13 mouse cellular contexts compared by ENCODE assay signal in genomic region chr2:78859266-78860087, GRCm38 (mm10). TPM values are rescaled to one million over a fixed set of nuclear protein-coding genes. Genes with fewer than 3 reads are reported as not detected.
DNase-seq lines count a peak whose midpoint lies in the region; ATAC-seq and TF ChIP-seq lines count a peak whose summit lies in the region.
"Had no signal": no experiment of that assay in that cellular context is flagged by ENCODE, and none has a peak within 500 bp of the region (broad histone marks: within the 10 kb centered on the region; RNA-seq: fewer than 3 reads in every experiment).

No protein-coding gene starts in this region.

- no peaks in the 10 kb centered on the region for H3K36me3 ChIP-seq in heart, embryonic 12.5 days
- no peaks in the 10 kb centered on the region for H3K36me3 ChIP-seq in liver, embryonic 11.5 days (ENCODE audit: control insufficient read depth, insufficient read depth, low read length)
- H3K36me3 ChIP-seq in forebrain, postnatal 0 days (ENCODE audit: insufficient read depth), result no peaks in the 10 kb centered on the region
- H3K36me3 ChIP-seq in intestine, embryonic 16.5 days (ENCODE audit: control insufficient read depth, insufficient read depth, low read length), result no peaks in the 10 kb centered on the region
- H3K36me3 ChIP-seq: embryonic facial prominence, embryonic 10.5 days had no signal

- no peaks in the 10 kb centered on the region for H3K9me3 ChIP-seq in heart, embryonic 12.5 days (replicated peaks)
- H3K9me3 ChIP-seq in liver, embryonic 11.5 days (ENCODE audit: control insufficient read depth, low read length), result no peaks in the 10 kb centered on the region
- no peaks in the 10 kb centered on the region for H3K9me3 ChIP-seq in forebrain, postnatal 0 days (ENCODE audit: low read length)
- no peaks in the 10 kb centered on the region for H3K9me3 ChIP-seq in intestine, embryonic 16.5 days (ENCODE audit: control insufficient read depth, low read length)
- H3K9me3 ChIP-seq: embryonic facial prominence, embryonic 10.5 days had no signal

- H3K4me2 ChIP-seq in heart, embryonic 12.5 days, result no peak overlapping the region
- H3K4me2 ChIP-seq in liver, embryonic 11.5 days, result peak overlapping the region; percentile 18
- no peak overlapping the region for H3K4me2 ChIP-seq in forebrain, postnatal 0 days (ENCODE audit: low read depth)
- no peak overlapping the region for H3K4me2 ChIP-seq in intestine, embryonic 16.5 days (ENCODE audit: low read depth, low read length)

- no peak overlapping the region for H3K9ac ChIP-seq in heart, embryonic 12.5 days
- peak overlapping the region; percentile 10; the same call in 1 of the 2 replicates for H3K9ac ChIP-seq in liver, embryonic 11.5 days (ENCODE audit: low read depth, low read length)
- H3K9ac ChIP-seq in forebrain, postnatal 0 days, result no peak overlapping the region
- H3K9ac ChIP-seq in intestine, embryonic 16.5 days (ENCODE audit: low read depth, low read length), result no peak overlapping the region

- peaks cover 5% of the 10 kb centered on the region; the same call in 1 of the 2 replicates for H3K4me1 ChIP-seq in heart, embryonic 12.5 days (replicated peaks)
- peaks cover 5% of the 10 kb centered on the region; the same call in 1 of the 2 replicates for H3K4me1 ChIP-seq in liver, embryonic 11.5 days (replicated peaks; ENCODE audit: control insufficient read depth, insufficient read depth, low read length)
- no peaks in the 10 kb centered on the region for H3K4me1 ChIP-seq in forebrain, postnatal 0 days (ENCODE audit: insufficient read depth)
- H3K4me1 ChIP-seq in intestine, embryonic 16.5 days (ENCODE audit: control insufficient read depth, insufficient read depth, low read length), result no peaks in the 10 kb centered on the region

- no peak for TF ChIP-seq CTCF in forebrain, postnatal 0 days (IDR thresholded peaks at IDR 0.05; ENCODE audit: low read depth)

- no peak overlapping the region for H3K4me3 ChIP-seq in heart, embryonic 12.5 days
- H3K4me3 ChIP-seq in liver, embryonic 11.5 days (ENCODE audit: low read depth, low read length), result no peak overlapping the region
- H3K4me3 ChIP-seq in forebrain, postnatal 0 days (ENCODE audit: low read depth, low read length), result no peak overlapping the region
- H3K4me3 ChIP-seq in intestine, embryonic 16.5 days (ENCODE audit: low read length), result no peak overlapping the region
- H3K4me3 ChIP-seq: embryonic facial prominence, embryonic 10.5 days had no signal

- no peak for ATAC-seq in heart, embryonic 12.5 days (ENCODE audit: insufficient number of reproducible peaks, low FRiP score)
- ATAC-seq in liver, embryonic 11.5 days (replicated peaks; ENCODE audit: low FRiP score), result peak; percentile 93
- peak; percentile 79 for ATAC-seq in megakaryocyte progenitor cell, adult 5-6 weeks (replicated peaks; ENCODE audit: poor library complexity)
- no peak for ATAC-seq in forebrain, postnatal 0 days
- no peak for ATAC-seq in intestine, embryonic 16.5 days
- ATAC-seq: lung, postnatal 0 days had no signal

- peak; percentile 52 for DNase-seq in heart, adult 11 months
- DNase-seq in c-Kit-positive CD71-positive TER-119-positive erythroid progenitor cells, embryonic 14.5 days (ENCODE audit: low spot score), result peak; percentile 71
- DNase-seq in liver, embryonic 11.5 days (ENCODE audit: low spot score), result no peak
- DNase-seq in adrenal gland, adult 18-20 months (ENCODE audit: low spot score in 2 of 2), result no peak
- DNase-seq in forebrain, postnatal 0 days, result no peak
- DNase-seq: adrenal gland, postnatal 10 days; cerebellum, postnatal 25 days; right cerebral cortex, adult 18-20 months had no signal

- no peaks in the 10 kb centered on the region for H3K27me3 ChIP-seq in heart, embryonic 12.5 days (replicated peaks)
- no peaks in the 10 kb centered on the region for H3K27me3 ChIP-seq in liver, embryonic 11.5 days (replicated peaks; ENCODE audit: control insufficient read depth, insufficient read depth, low read length)
- H3K27me3 ChIP-seq in forebrain, postnatal 0 days (ENCODE audit: insufficient read depth, low read length), result no peaks in the 10 kb centered on the region
- no peaks in the 10 kb centered on the region for H3K27me3 ChIP-seq in intestine, embryonic 16.5 days (replicated peaks; ENCODE audit: control insufficient read depth, insufficient read depth, low read length)

- no peak overlapping the region for H3K27ac ChIP-seq in heart, embryonic 12.5 days (ENCODE audit: poor library complexity, severe bottlenecking)
- peak overlapping the region; percentile 80 for H3K27ac ChIP-seq in liver, embryonic 11.5 days (ENCODE audit: low read depth, low read length)
- H3K27ac ChIP-seq in forebrain, postnatal 0 days (ENCODE audit: low read depth, low read length), result no peak overlapping the region
- no peak overlapping the region for H3K27ac ChIP-seq in intestine, embryonic 16.5 days (ENCODE audit: low read length)
- H3K27ac ChIP-seq: embryonic facial prominence, embryonic 10.5 days had no signal

- 66% methylated on average over 12 of the region's 12 CpGs for WGBS in heart, embryonic 12.5 days
- 50% methylated on average over 12 of the region's 12 CpGs for whole genome bisulfite sequencing in liver, embryonic 11.5 days
- WGBS in forebrain, postnatal 0 days, result 72% methylated on average over 12 of the region's 12 CpGs
- WGBS in intestine, embryonic 16.5 days, result 76% methylated on average over 12 of the region's 12 CpGs

RNA-seq across cellular contexts. Expression of gene Ube2e3, which starts 8.4 kb away (rescaled TPM):
- 116 and 124 TPM in 2 replicates for polyA plus RNA-seq in heart, embryonic 12.5 days (2016; fragmentation: Nextera tagmentation; extraction: Ambion mirVana)
- 104 and 110 TPM in 2 replicates for polyA plus RNA-seq in liver, embryonic 11.5 days (2014; fragmentation: Nextera tagmentation; extraction: Ambion mirVana)
- total RNA-seq in megakaryocyte progenitor cell, adult 5-6 weeks (2015), result 69.7 and 75.2 TPM in 2 replicates
- total RNA-seq in megakaryocyte progenitor cell, adult 5-6 weeks (2017), result 33.9 and 36.8 TPM in 2 replicates
- total RNA-seq in adrenal gland, adult 18-20 months (2021), result 10 to 100 TPM; 36.5 to 41.1 TPM
- total RNA-seq in forebrain, postnatal 0 days (2014; rRNA removed), result 226 and 237 TPM in 2 replicates
- polyA plus RNA-seq in forebrain, postnatal 0 days (2015; fragmentation: Nextera tagmentation; extraction: Ambion mirVana), result 248 and 251 TPM in 2 replicates
- 82.0 and 84.7 TPM in 2 replicates for polyA plus RNA-seq in intestine, embryonic 16.5 days (2015; fragmentation: Nextera tagmentation; extraction: Ambion mirVana)

Comparison
In these comparisons a context has a peak if more than half of its experiments do, and no peak if none do; other contexts are left out.
1. DNase-seq: peak in heart, adult 11 months (single experiment) and c-Kit-positive CD71-positive TER-119-positive erythroid progenitor cells, embryonic 14.5 days (single experiment); none in liver, embryonic 11.5 days (single experiment), adrenal gland, adult 18-20 months (0 of 2) and forebrain, postnatal 0 days (single experiment).
2. ATAC-seq: peak in liver, embryonic 11.5 days (single experiment) and megakaryocyte progenitor cell, adult 5-6 weeks (single experiment); none in heart, embryonic 12.5 days (single experiment), forebrain, postnatal 0 days (single experiment) and intestine, embryonic 16.5 days (single experiment).